In the genomic region with DNA sequence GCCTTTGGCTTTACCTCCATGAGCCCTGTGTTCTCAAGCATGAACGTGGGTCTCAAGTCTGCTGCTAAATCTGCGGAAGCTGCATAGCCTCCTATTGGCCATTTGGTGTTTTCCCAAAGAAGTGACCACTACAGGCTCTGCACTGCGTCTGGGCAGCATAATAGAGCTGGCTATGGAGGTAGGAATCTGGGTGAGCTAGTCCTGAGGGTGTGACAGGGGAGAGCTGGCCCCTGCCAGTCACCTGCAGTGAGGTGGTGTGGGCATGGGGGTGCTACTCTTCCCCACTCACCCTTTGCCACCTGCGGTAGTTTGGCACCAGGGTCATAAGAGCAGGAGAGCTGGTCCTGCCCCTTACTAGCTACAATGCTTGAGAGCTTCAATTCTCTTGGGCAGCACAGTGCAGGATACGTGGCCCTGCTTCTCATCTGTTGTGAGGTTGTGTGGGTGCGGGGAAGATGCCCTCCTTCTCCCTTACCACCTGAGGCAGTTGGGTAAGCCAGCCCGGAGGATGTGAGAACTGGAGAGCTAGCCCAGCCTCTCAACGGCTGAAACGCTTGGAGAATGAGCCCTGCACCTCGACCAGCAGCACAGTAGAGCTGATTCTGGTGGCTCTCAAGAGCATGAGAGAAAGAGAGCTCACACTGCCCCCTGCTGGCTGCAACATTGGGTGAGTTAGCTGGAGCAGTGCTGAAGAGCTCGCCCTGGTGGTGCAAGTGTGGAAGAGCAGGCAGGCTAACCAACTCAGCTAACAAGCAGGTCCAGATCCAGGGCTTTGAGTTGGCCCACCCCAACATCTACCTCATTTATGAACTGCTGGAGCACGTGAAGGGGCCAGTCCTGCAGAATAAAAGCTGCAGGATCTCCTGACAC, we compare ENCODE assay signal across 8 mouse cellular contexts. TPM values are rescaled to one million over a fixed set of nuclear protein-coding genes. Genes with fewer than 3 reads are reported as not detected.
DNase-seq lines count a peak whose midpoint lies in the region; ATAC-seq lines count a peak whose summit lies in the region.

No protein-coding gene starts in this region.

- no peaks in the 10 kb centered on the region for H3K27me3 ChIP-seq in midbrain, embryonic 15.5 days (replicated peaks)

- no peaks in the 10 kb centered on the region for H3K36me3 ChIP-seq in midbrain, embryonic 15.5 days (replicated peaks)

- ATAC-seq in granulocyte monocyte progenitor cell, adult 5-6 weeks (replicated peaks; ENCODE audit: poor library complexity, severe bottlenecking): peak; percentile 99
- 0 out of 2 replicates have a peak, but pooled peaks have one; percentile 54 for ATAC-seq in midbrain, embryonic 15.5 days (replicated peaks)

- H3K9ac ChIP-seq in midbrain, embryonic 15.5 days: no peak overlapping the region

- DNase-seq in 3134 (ENCODE audit: extremely low read depth, insufficient read length, low spot score): peak; percentile 67
- peak; percentile 68 for DNase-seq in adrenal gland, adult 8-10 months
- DNase-seq in embryo, embryonic 11.5 days (ENCODE audit: low read depth, low spot score): peak; percentile 67
- DNase-seq in kidney, adult 18-20 months: peak; percentile 85
- peak; percentile 87 for DNase-seq in left cerebral cortex, postnatal 4 days
- peak; percentile 54 to 79 for DNase-seq in spleen, postnatal 14 days (ENCODE audit: low spot score in 2 of 2)

- no peak overlapping the region for H3K27ac ChIP-seq in midbrain, embryonic 15.5 days

- no peak overlapping the region for H3K4me2 ChIP-seq in midbrain, embryonic 15.5 days

- intact Hi-C loops in left cerebral cortex, postnatal 4 days (cut with DNase I): loop anchor here (5.0 kb wide), 1 partner anchor 218 kb away; the partner anchor contains the start of gene Snapin

- H3K4me3 ChIP-seq in midbrain, embryonic 15.5 days: no peak overlapping the region

- no peaks in the 10 kb centered on the region for H3K4me1 ChIP-seq in midbrain, embryonic 15.5 days

- no peaks in the 10 kb centered on the region for H3K9me3 ChIP-seq in midbrain, embryonic 15.5 days

- 49% methylated on average over 12 of the region's 12 CpGs for WGBS in midbrain, embryonic 15.5 days

RNA-seq across cellular contexts. Expression of gene S100a9, which starts 14.3 kb away (rescaled TPM):
- 1 to 10 TPM in 1 of 4 experiments, under 1 TPM in 1, not detected in 2; 0.55 to 1.2 TPM for total RNA-seq in adrenal gland, adult 8-10 months (2022)
- total RNA-seq in granulocyte monocyte progenitor cell, adult 5-6 weeks (2014; fragmentation: Nextera tagmentation): 129 and 333 TPM in 2 replicates
- total RNA-seq in granulocyte monocyte progenitor cell, adult 5-6 weeks (2017): 894 and 951 TPM in 2 replicates
- 1 to 10 TPM; 1.3 to 2.0 TPM for total RNA-seq in left cerebral cortex, postnatal 4 days (2021)
- 2.1 and 11.5 TPM in 2 replicates for polyA plus RNA-seq in midbrain, embryonic 15.5 days (2015; fragmentation: Nextera tagmentation; extraction: Ambion mirVana)

RNA-seq across cellular contexts. Expression of gene Pglyrp4, which starts 16.9 kb away (rescaled TPM):
- not detected for total RNA-seq in adrenal gland, adult 8-10 months (2022)
- not detected in 2 replicates for total RNA-seq in granulocyte monocyte progenitor cell, adult 5-6 weeks (2014; fragmentation: Nextera tagmentation)
- not detected in 2 replicates for total RNA-seq in granulocyte monocyte progenitor cell, adult 5-6 weeks (2017)
- not detected for total RNA-seq in left cerebral cortex, postnatal 4 days (2021)
- polyA plus RNA-seq in midbrain, embryonic 15.5 days (2015; fragmentation: Nextera tagmentation; extraction: Ambion mirVana): not detected in 2 replicates

RNA-seq across cellular contexts. Expression of gene S100a8, which starts 41.0 kb away (rescaled TPM):
- total RNA-seq in adrenal gland, adult 8-10 months (2022): 1 to 10 TPM in 3 of 4 experiments, under 1 TPM in 1; 0.58 to 2.3 (median 1.2) TPM
- 347 and 679 TPM in 2 replicates for total RNA-seq in granulocyte monocyte progenitor cell, adult 5-6 weeks (2014; fragmentation: Nextera tagmentation)
- total RNA-seq in granulocyte monocyte progenitor cell, adult 5-6 weeks (2017): 895 and 1,441 TPM in 2 replicates
- total RNA-seq in left cerebral cortex, postnatal 4 days (2021): 1 to 10 TPM; 1.5 to 1.7 TPM
- 1.7 and 14.5 TPM in 2 replicates for polyA plus RNA-seq in midbrain, embryonic 15.5 days (2015; fragmentation: Nextera tagmentation; extraction: Ambion mirVana)

RNA-seq across cellular contexts. Expression of gene S100a7a, which starts 56.0 kb away (rescaled TPM):
- under 1 TPM in 1 of 4 experiments, not detected in 3; 0.28 TPM for total RNA-seq in adrenal gland, adult 8-10 months (2022)
- not detected in 2 replicates for total RNA-seq in granulocyte monocyte progenitor cell, adult 5-6 weeks (2014; fragmentation: Nextera tagmentation)
- not detected in 2 replicates for total RNA-seq in granulocyte monocyte progenitor cell, adult 5-6 weeks (2017)
- under 1 TPM; 0.30 to 0.46 TPM for total RNA-seq in left cerebral cortex, postnatal 4 days (2021)
- not detected in 2 replicates for polyA plus RNA-seq in midbrain, embryonic 15.5 days (2015; fragmentation: Nextera tagmentation; extraction: Ambion mirVana)

Comparison
In these comparisons a context has a peak if more than half of its experiments do, and no peak if none do; other contexts are left out.
1. RNA of gene S100a9, which starts 14.3 kb away (total RNA-seq): 129 to 951 TPM in granulocyte monocyte progenitor cell, adult 5-6 weeks; 1.3 to 2.0 TPM in left cerebral cortex, postnatal 4 days and 0.55 to 1.2 TPM in adrenal gland, adult 8-10 months; every median in the first group is over 10 times any median in the second.
2. RNA of gene S100a8, which starts 41.0 kb away (total RNA-seq): 347 to 1,441 TPM in granulocyte monocyte progenitor cell, adult 5-6 weeks; 1.5 to 1.7 TPM in left cerebral cortex, postnatal 4 days and 0.58 to 2.3 TPM in adrenal gland, adult 8-10 months; every median in the first group is over 100 times any median in the second.
3. Peak in every context shown above with its lines, with median percentiles within 50 percentile points of each other: DNase-seq.